Mouse (Mus musculus) NIH3T3 (cell line): Measurements from ENCODE around the gene Gimap7.
A peak's percentile ranks its signal among the peaks of the same experiment; 100 is the strongest.

Experiments
- DNase-seq: peaks from one replicate; pipeline ENCODE4 v3.0.0-alpha.2; 2012; ENCODE audit warnings: low read depth

The Gimap7 gene

DNA sequence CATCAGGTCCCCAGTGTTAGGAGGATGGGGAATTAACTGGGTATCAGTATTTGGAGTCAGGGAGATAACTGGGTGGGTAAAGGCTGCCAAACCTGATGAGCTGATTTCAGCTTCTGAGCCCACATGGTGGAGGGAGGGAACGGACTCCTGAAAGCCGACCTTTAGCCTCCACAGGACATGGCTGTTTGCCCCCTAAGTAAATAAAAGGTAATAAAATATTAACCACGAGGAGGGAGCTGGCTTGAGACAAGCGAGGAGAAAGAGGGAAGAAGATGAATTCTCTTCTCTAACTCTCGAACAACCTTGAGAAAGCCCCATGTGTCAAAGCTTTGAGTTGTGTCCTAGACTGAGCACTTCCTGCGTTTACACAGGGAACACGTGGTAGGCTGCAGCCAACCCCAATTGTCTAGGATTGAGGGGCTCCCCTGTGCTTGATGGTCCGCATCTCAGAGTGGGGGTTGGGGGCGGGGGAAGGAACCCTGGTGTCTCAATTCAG, 23.3 kb downstream of the Gimap7 start:
- DNase-seq = no peak

DNA sequence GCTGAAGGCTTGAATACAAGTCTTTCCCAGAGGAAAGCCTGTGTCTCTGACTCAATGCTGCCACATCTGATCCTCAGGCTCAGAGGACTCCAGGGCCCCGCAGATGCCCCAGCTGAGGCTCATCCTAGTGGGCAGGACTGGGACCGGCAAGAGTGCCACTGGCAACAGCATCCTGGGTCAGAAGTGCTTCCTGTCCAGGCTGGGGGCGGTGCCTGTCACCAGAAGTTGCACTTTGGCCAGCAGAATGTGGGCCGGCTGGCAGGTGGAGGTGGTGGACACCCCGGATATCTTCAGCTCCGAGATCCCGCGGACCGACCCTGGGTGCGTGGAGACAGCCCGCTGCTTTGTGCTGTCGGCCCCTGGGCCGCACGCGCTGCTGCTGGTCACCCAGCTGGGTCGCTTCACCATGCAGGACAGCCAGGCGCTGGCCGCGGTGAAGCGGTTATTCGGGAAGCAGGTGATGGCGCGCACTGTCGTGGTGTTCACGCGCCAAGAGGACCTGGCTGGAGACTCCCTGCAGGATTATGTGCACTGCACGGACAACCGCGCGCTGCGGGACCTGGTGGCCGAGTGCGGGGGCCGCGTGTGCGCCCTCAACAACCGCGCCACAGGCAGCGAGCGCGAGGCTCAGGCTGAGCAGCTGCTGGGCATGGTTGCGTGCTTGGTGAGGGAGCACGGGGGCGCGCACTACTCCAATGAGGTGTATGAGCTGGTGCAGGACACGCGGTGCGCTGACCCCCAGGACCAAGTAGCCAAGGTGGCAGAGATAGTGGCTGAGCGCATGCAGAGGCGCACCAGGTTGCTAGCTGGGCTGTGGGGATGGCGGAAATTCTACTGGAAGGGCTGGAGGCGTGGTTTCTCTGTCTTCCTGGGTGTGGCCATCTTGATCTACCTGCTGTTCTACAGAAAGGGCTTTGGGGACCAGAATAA, 24.3 kb downstream of the Gimap7 start:
- DNase-seq = no peak

DNA sequence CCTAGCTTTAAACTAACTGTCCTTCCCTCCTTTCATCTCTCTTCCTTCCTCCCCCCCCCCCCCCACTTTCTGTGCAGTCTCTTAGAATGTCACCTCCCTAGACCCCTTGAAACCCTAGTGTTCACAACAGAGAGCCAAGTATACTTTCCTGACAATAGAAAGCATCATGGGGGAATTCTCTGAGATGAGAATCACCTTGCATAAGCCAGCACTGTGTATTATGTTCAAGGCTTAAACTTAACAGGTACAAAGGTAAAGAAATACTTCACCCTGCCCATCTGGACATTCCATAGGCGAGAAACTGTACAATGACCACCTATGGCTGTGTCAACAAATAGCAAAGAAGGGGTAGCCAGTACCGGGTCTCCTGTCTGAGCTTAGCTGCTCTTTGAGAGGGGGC, 27.1 kb downstream of the Gimap7 start:
- no peak for DNase-seq

DNA sequence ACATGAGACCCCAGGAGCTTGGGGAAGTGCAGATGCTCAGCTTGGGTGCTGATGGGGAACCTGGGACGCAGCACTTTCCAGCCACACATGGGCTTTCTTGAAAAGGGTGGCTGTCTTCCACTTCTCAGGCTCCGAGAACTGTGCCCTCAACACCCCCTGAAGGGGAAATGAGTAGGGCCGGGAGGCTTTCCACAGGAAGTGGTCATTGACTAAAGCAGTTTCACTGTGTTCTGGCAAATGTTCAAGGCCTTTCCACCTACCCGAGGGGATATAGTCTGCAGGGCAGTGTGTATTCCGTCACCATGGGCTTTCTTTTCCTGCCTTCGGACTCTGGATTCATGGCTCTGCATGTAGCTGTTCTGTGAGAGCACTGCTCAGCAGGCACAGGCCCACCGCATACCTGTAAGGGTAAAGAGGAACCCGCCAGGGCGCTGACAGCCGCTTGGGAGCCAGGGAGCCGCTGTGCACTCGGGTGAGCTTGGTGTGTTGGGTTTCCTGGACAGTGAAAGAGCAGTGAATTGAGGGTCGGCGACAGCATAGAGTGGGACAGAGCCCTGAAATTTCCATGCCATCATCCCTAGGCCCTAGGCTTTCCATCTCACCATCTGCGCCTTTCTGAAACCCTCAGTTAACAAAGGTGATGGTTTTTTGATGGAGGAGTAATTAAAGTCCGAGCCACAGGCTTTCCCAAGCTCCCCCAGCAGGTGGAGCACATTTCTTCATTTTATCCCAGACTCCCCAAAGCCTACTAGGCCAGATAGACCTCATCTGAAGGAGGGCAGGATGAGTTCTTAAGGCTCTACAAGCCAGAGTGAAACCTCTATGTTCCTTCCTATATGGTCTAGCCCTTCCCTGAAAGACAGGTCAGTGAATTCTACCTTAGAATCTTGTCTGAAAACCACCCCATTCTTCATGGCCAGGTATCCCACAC, 27.8 kb downstream of the Gimap7 start, which contains the start of gene Gimap5:
Gene Gimap5 (plus strand): TSS at position 239 of the 931 bp plus-strand sequence.
- peak; percentile 50 for DNase-seq

DNA sequence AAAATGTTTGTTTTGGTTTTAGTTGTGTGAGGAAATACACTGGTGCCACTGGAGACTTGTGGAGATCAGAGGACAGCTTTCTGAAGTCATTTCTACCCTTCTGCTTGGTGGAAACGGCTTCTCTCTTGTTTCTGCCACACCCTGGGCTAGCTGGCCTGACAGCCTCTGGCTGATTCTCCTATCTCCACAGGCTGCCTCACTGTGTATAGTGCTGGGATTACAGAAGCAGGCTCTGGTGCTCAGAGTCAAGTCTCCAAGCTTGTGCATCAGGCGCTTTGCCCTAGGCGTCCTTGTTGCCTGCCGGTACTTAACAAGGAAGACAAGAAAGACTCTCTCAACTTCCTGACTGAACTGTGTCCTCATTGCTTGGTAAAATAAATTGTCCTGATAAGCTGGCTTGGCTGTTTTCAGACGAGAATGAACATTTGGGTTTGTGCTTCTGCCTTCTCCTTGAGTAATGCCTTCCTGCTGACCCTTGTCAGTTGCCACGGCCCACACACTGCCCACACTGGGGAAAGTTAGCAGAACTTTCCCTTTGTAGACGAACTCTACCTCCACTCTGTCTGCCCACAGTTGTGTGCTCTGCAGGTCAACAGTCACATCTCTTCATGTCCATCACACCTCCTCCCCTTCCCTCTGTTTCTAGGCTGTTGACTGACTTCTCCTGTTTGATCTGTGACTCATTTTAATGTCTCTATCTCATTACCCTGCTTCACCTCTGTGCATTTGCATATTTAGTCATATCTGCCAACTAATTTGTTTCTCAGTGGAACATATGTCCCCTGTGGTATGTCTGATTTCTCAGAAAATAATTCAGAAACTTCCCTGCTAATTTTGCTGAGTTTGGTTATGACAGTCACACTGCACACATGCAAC, 28.9 kb downstream of the Gimap7 start:
- no peak for DNase-seq

DNA sequence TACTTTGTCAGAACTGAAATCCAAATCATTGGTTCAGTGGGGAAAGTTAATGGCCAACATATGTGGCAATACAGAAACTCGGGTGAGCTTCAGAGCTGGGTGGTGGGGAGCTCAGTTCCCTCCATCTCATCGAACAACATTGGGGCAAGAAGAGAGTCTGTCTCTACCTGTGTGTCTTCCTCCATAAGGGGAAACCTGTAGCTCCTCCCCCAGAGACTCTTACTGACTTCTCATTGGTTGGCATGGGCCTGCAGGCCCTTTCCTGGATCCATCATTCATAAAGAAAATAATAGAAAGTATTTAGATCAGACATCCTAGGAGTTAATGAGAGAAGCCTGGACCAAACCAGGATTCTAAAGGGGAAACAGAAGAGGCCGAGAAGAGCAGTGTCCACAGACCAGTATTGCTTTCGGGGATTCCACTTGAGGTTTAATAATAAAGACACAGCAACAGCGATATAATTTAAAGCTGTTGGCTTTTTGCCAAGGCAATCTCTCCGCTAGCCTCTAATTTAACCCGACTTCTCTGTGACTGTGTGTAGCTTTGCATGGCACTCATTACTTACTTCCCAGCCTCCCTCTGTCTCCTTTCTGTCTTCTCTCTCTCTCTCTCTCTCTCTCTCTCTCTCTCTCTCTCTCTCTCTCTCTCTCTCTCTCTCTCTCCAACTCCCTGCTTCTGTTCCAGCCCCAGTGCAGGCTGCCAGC, 45.3 kb downstream of the Gimap7 start:
- no peak for DNase-seq

DNA sequence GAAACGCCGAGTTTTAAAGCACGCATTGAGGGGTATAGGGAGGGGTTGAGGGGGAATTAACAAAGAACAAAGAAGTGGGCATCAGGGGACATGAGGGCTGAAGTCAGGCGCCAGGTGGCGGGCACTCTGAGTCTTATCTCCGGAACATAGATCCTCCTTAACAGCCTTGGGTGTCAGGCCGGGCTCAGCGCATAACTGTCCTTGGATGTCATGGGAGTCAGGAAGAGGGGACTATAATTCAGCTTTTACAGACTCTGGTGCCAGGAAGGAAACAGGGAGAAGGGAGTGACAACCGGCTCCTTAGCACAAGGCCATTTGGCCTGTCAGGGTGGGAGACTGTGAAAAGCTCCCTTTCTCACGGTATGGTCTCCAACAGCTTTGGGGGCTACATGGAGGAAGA, 46.1 kb downstream of the Gimap7 start:
- DNase-seq = no peak

DNA sequence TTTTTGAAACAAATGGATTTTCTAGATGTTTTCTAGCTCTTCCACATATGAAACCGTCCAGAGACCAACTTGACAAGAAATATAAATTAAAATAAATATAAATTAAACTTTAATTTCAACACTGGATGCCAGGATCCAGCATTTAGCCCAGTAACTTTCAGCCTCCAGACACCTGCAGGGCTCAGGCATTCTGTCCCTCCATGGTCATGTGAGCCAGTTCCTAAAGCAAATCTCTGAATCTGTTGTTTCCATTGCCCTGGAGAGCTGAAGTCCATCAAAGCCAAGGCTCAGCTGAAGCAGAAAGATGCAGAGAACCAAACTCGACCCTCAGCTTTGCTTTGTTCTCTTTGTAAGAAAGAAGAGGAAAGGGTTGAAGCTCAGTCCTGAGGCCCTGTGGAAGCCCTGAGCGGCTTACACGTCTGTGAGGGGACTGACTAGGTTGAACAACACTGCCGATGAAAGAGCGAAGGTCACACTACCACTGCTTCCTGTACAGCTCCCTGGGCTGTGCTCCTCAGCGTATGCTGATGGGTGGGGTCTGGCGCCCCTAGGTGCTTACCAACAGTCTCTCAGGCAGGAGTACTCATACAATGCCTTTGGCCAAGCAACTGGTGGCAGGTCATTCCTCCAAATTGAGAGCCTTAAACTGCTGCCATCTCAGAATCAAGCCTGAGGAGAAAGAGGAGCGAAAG, 49.9 kb downstream of the Gimap7 start:
- no peak for DNase-seq

DNA sequence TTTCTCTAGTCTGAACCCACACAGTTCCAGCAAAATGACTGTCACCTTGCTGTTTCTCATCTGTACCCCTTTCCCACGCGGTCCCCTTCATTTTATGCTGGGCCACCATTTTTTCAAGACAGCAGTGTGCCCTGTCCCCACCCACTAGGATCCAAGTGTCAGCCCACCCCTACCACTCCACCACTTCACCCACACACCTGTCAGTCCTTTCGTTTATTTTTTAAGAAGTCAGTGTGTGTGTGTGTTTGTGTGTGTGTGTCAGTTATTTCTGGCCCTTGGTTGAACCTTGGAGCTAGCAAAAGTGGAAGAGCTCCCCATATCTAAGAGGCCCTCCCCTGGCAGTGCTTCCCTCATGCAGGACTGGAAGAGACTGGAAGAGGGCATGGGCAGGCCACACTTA, 50.5 kb downstream of the Gimap7 start:
- no peak for DNase-seq

DNA sequence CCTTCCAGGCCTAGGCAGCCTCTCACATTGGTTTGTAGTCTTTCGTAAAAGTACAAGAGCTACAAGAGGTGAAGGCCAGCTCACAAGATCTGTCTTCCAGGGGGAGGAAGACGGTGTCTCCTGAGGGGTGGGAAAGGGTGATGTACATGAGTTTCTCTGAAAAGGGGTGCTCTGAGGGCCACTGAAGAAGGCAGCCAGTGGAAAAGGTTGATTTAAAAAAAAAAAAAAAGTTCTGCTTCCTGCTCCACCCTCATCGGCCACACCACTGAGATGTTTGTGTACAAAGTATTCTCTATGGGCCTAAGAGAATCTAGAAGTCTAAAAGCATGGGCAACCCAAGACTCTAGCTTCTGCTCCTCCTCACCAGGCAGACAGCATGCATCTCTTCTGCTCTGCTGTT, 52.3 kb downstream of the Gimap7 start, which contains the start of gene Gimap3:
Gene Gimap3 (minus strand): TSS at position 156 of the 400 bp plus-strand sequence.
- no peak for DNase-seq

DNA sequence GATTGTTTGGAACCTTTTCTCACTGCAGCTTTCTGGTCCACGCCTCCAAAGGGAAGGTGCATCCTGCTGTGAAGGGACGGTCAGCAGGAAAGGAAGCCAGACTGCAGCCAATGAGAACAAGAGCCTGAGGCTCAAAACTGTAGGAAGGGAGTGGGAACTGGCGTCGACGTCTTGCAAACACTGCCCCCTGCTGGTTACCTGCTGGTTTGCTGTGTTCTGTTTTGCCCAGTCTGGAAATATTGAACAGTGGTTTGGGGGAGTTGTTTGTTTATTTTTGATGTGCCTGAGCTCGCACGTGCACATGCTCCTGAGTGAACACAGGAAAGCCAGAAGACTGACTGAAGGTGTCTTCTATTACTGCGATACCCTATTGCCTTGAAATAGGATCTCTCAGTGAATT, 53.6 kb downstream of the Gimap7 start:
- peak; percentile 87 for DNase-seq
